3 mouse cellular contexts compared by ENCODE assay signal in the genomic region with DNA sequence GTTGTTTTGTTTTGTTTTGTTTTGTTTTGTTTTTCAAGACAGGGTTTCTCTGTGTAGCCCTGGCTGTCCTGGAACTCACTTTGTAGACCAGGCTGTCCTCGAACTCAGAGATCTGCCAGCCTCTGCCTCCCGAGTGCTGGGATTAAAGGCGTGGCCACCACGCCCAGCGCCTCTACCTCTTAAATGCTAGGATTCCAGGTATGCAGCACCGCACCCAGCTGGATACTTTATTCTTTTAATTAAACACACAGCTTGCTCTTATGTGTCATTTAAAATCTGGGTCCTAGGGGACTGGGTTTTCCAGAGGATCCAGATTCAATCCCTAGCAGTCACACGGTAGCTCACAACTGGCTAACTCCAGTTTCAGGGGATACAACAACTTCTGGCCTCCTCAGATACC.
DNase-seq lines count a peak whose midpoint lies in the region.

No protein-coding gene starts in this region.

- DNase-seq in ES-CJ7 (ENCODE audit: low read depth, low spot score) (peak; percentile 34), R1 (ENCODE audit: low read depth, low spot score) (peak; percentile 65), ZHBTc4 (ENCODE audit: low read depth, low spot score) (peak; percentile 62)
